Mouse (Mus musculus): ENCODE results near the gene Nedd9.

GRCm38 (mm10) chr13:41298996-41299395 lies 188.2 kb downstream of the Nedd9 start:
- TF ChIP-seq CTCF (IDR thresholded peaks at IDR 0.05; ENCODE audit: insufficient read depth, low read depth, low read length) (no peak), POLR2A (IDR thresholded peaks at IDR 0.05; ENCODE audit: insufficient read depth, low read depth, low read length) (no peak)

Measured in olfactory bulb, adult 2 months (tissue).